Mouse (Mus musculus) ES-Bruce4 (cell line): ENCODE results near the gene Prr22. TPM values are rescaled to one million over a fixed set of nuclear protein-coding genes. Genes with fewer than 3 reads are reported as not detected.
A peak's percentile ranks its signal among the peaks of the same experiment; 100 is the strongest.

ENCODE experiments used
- H3K27ac ChIP-seq: 2 replicates; pipeline ENCODE4 v1.5.1; 2012; ENCODE audit warnings: low read length, inconsistent platforms; ENCODE audit not compliant: insufficient read depth
- H3K27me3 ChIP-seq: 2 replicates; pipeline ENCODE4 v1.6.1; 2012; ENCODE audit warnings: mild to moderate bottlenecking, low read length, inconsistent platforms; ENCODE audit not compliant: control insufficient read depth, poor library complexity, insufficient read depth, severe bottlenecking
- H3K36me3 ChIP-seq: 2 replicates; pipeline ENCODE4 v1.6.1; 2012; ENCODE audit warnings: inconsistent platforms, mild to moderate bottlenecking, low read length, moderate library complexity; ENCODE audit not compliant: control insufficient read depth, poor library complexity, insufficient read depth, severe bottlenecking
- H3K4me1 ChIP-seq: one replicate; pipeline ENCODE4 v1.8.1; 2011; ENCODE audit warnings: low read length; ENCODE audit not compliant: control insufficient read depth, insufficient read depth
- H3K4me3 ChIP-seq: 2 replicates; pipeline ENCODE4 v1.5.1; 2011; ENCODE audit warnings: low read depth, mild to moderate bottlenecking, low read length
- H3K9ac ChIP-seq: 2 replicates; pipeline ENCODE4 v1.6.1; 2012; ENCODE audit warnings: low read depth, mild to moderate bottlenecking, inconsistent platforms; ENCODE audit not compliant: poor library complexity, severe bottlenecking
- H3K9me3 ChIP-seq: replicated peaks from 2 replicates; pipeline ENCODE4 v1.6.1; 2012; ENCODE audit warnings: mild to moderate bottlenecking, low read length, inconsistent platforms; ENCODE audit not compliant: control insufficient read depth, poor library complexity, insufficient read depth, severe bottlenecking
- CTCF ChIP-seq: IDR thresholded peaks from one replicate; pipeline ENCODE4 v1.8.1; 2011; ENCODE audit warnings: low read depth, low read length
- EP300 ChIP-seq: IDR thresholded peaks from 2 replicates; pipeline ENCODE4 v1.6.1; 2011; ENCODE audit warnings: low read depth, low read length; ENCODE audit not compliant: insufficient read depth
- POLR2A ChIP-seq: IDR thresholded peaks from one replicate; pipeline ENCODE4 v1.8.1; 2011; ENCODE audit warnings: low read length; ENCODE audit not compliant: insufficient read depth
- polyA plus RNA-seq: library from polyadenylated mRNA; stranded (reverse); fragments of >200 nt; gene quantifications from 2 replicates; pipeline ENCODE4 v1.2.4, GENCODE M21; 2011; ENCODE audit warnings: low read depth; ENCODE audit not compliant: missing spikeins, insufficient read depth, insufficient read length

The Prr22 gene
- polyA plus RNA-seq, 1 experiment, result not detected

- TF ChIP-seq EP300, result no peak
- TF ChIP-seq POLR2A, result no peak
- TF ChIP-seq CTCF, result no peak
- no peaks in the 10 kb centered on the region for H3K4me1 ChIP-seq
- H3K9me3 ChIP-seq, result no peaks in the 10 kb centered on the region
- H3K36me3 ChIP-seq, result no peaks in the 10 kb centered on the region
- no peak overlapping the region for H3K9ac ChIP-seq
- peak overlapping the region; percentile 5; the same call in 1 of the 2 replicates for H3K4me3 ChIP-seq
- H3K27me3 ChIP-seq, result no peaks in the 10 kb centered on the region
- no peak overlapping the region for H3K27ac ChIP-seq
These were observed 29.3 kb upstream of the Prr22 start for GRCm38 (mm10) chr17:56740788-56741160.

GRCm38 (mm10) chr17:56744173-56744572 is 25.9 kb upstream of the Prr22 start:
- TF ChIP-seq EP300 (no peak), CTCF (no peak), POLR2A (no peak)
- H3K36me3 ChIP-seq, result no peaks in the 10 kb centered on the region
- no peaks in the 10 kb centered on the region for H3K9me3 ChIP-seq

GRCm38 (mm10) chr17:56751404-56752072 is 18.5 kb upstream of the Prr22 start:
- Histone ChIP-seq H3K27ac (no peak overlapping the region), H3K36me3 (no peaks in the 10 kb centered on the region), H3K9ac (peak overlapping the region; percentile 39), H3K4me3 (peak overlapping the region; percentile 44), H3K9me3 (no peaks in the 10 kb centered on the region), H3K27me3 (no peaks in the 10 kb centered on the region), H3K4me1 (peaks cover 2% of the 10 kb centered on the region)
- TF ChIP-seq POLR2A (no peak), EP300 (no peak), CTCF (no peak)

More at GRCm38 (mm10) chr17:56744173-56744572, 25.9 kb upstream of the Prr22 start:
- Histone ChIP-seq H3K9ac (no peak overlapping the region), H3K27ac (no peak overlapping the region), H3K4me3 (no peak overlapping the region), H3K27me3 (no peaks in the 10 kb centered on the region), H3K4me1 (no peaks in the 10 kb centered on the region)

- Histone ChIP-seq H3K4me1 (peaks cover 4% of the 10 kb centered on the region), H3K4me3 (no peak overlapping the region), H3K9me3 (no peaks in the 10 kb centered on the region), H3K9ac (peak overlapping the region; percentile 16; the same call in 1 of the 2 replicates), H3K27ac (no peak overlapping the region), H3K36me3 (no peaks in the 10 kb centered on the region), H3K27me3 (no peaks in the 10 kb centered on the region)
- TF ChIP-seq POLR2A (no peak), EP300 (no peak), CTCF (no peak)
These were observed 16.6 kb upstream of the Prr22 start for GRCm38 (mm10) chr17:56753452-56753851.

GRCm38 (mm10) chr17:56754271-56755185 is 15.5 kb upstream of the Prr22 start:
- TF ChIP-seq CTCF (no peak), POLR2A (no peak), EP300 (no peak)
- H3K9me3 ChIP-seq, result no peaks in the 10 kb centered on the region
- no peak overlapping the region for H3K9ac ChIP-seq
- H3K27ac ChIP-seq, result no peak overlapping the region
- H3K4me3 ChIP-seq, result peak overlapping the region; percentile 3
- no peaks in the 10 kb centered on the region for H3K27me3 ChIP-seq
- H3K36me3 ChIP-seq, result no peaks in the 10 kb centered on the region
- H3K4me1 ChIP-seq, result peaks cover 5% of the 10 kb centered on the region
